Mouse (Mus musculus): ENCODE results near the gene Crcp.

The Crcp gene

DNA sequence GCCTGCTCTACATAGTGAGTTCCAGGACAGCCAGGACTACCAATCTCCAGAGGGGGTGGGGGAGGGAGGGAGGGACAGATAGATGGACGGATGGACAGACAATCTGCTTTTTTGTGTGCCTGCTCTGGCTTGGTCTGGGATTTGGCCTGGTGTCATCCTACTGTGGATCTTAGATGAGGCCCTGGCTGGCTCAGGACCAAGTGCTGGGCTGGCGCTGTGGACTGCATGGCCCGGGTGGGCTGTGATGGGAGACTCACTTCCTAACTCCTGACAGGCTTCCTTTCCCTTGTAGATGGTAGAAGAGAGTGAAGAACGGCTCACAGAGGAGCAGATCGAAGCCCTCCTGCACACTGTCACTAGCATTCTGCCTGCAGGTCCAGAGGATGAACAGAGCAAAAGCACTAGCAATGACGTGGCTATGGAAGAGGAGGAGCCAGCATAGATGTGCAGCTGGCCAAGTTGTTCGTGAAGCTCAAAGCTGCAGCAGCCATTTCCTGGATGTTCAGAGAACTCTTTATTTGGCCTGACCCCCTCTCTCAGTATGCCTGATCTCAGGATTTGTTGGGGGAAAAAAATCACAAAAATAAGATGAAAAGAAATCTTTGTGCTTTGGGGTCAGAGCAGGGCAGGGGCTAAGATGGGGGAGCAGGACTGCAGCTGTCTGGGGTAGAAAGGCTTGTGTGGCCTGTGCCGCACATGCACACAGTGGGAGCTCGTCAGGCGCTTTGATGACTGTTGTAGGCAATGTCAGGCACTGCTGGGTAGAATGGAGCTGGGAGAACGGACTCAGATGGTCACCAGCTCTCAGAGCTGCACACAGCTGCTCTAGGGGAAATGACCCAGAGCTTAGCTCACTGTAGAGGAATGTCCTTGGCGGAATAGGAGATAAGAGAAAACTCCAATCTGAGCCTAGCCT lies 30.6 kb downstream of the Crcp start:
- DNase-seq = no peak

DNA sequence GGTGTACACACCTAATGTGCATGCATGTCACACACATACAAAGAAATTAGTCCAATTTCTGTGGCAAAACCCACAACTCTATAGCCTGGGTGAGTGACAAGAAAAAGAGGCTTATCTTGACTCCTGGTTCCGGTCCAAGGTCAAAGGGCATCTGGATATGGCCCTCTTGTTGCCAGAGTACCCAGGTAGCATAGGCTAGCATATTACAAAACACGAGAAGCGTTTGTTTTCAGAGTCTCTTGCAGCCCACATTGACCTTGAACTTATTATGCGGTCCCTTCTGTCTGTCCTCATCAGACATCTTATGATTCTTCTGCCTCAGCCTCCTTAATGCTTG lies 31.2 kb downstream of the Crcp start:
- no peak for DNase-seq

DNA sequence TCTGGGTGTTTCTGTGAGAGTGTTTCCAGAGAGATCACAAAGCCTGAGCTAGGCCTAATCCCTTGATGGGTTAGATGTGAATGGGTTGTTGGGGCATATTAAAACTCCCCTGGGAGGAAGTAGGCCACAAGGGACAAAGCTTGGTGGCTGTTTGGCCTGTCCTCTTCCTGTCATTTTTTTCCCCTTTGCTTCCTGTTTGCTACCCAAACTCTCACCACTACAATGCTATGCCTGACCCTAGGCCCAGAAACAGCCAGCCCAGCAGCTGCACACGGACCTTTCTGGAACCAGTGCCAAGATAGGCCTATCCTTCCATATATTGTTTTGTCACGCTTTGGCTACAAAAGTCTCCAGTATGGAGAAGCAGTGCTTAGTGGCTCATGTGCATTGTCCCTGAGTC lies 33.0 kb downstream of the Crcp start:
- DNase-seq = no peak

DNA sequence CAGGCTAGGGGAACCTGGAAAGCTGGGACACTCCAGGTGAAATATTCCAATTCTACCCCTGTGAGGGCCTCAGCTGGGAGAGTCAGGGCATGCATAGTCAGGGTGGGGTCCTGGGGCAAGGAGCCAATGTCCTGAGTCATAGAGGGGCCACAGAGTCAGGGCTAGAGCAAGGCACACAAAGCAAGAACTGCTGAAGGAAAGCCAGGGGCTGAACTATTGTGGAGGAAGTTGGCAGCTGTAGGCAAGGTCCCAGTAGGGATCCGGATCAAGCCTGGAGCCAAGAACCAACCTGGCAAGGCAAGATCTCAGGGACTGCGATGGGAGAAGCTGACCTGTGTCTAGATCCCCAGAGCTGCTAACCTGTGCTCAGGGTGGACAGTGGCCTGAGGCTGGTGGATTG lies 34.7 kb downstream of the Crcp start:
- DNase-seq = no peak

DNA sequence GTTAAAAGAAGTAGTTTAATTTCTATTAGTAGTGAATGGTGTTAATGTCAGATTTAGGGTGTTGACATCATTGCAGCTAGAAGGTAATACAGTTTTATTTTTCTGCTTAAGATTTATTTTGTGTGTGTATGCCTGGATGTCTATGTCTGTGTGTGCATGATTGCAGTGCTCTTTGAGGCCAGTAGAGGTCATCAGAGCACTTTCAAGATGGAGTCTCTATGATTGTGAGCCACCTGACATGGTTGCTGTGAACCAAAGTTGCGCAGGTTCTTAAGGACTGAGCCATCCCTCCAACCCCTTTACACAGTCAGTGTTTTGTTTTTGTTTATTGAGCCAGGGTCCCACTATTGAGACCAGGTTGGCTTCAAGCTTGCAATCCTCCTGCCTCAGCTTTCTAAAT lies 36.5 kb downstream of the Crcp start:
- DNase-seq = no peak

DNA sequence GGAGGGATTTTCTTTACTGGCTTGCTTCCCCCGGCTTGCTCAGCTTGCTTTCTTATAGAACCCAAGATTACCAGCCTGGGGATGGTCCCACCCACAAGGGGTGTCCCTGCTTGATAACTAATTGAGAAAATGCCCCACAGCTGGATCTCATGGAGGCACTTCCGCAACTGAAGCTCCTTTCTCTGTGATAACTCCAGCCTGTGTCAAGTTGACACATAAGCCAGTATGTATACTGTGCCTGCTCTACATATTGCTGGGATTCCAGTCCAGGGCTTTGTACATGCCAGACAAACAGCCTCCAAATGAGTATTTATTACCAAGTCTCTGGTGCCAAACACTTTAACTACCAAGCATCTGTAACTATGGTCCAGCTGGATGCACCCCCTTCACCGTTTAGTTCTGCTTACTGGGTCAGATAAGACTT lies 38.8 kb downstream of the Crcp start:
- peak; percentile 47 for DNase-seq

DNA sequence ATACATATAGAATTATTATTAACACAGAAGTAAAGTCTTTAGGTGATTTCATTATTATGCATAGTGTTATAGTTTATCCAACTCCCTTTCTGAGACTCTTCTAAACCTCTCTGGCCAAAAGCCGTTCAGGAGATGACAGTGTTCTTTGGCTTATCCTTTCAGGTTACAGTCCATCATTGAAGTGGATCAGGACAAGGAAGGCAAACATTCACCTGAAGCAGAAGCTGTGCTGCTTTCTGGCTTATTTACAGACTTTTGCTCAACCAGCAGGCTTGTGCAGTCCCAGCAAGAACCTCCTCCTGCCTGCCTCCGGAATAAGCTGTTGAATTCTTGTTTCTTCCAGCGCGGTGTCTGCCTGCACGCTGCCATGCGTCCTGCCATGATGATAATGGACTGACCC lies 43.9 kb downstream of the Crcp start, which contains the start of gene Tpst1:
Gene Tpst1 (plus strand): TSS at position 301 of the 400 bp plus-strand sequence.
- DNase-seq = no peak

DNA sequence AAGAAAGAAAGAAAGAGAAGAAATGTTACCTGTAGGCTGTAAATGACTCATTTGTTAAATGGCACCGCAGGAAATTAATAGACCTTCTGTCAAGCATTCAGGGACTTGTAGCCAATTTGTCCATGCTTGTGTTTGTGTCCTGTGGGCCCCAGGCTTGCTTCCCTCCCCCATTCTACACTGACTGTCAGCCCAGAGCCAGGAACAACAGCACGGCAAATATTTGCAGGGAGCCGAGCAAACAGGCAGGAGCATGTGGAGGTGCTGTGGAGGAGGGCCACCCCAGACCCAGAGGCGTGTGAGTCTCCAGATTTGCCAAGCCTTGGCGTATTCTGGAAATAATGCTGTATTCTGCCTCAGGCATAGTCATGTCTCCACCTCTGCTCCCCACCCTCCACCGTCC lies 45.4 kb downstream of the Crcp start:
- DNase-seq = peak; percentile 40

DNA sequence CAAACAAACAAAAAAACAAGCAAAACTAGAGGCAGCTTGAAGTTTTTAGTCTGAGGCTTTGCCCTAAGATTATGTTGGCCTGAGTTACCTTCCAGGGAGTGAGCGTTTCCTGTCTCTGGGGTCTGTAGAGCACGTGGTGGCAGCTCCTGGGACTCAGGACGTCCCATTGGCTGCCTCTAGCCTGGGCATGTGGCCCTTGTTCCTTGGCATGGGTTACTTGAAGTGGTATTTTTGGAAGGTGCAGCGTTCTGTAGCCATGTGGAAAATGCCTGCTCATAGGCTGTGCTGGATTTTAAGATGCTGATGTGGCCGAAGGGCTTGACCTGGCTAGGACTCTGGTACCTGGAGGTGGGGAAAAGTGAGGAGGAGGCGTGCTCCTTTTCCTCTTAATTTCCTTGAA lies 47.3 kb downstream of the Crcp start:
- DNase-seq = no peak

DNA sequence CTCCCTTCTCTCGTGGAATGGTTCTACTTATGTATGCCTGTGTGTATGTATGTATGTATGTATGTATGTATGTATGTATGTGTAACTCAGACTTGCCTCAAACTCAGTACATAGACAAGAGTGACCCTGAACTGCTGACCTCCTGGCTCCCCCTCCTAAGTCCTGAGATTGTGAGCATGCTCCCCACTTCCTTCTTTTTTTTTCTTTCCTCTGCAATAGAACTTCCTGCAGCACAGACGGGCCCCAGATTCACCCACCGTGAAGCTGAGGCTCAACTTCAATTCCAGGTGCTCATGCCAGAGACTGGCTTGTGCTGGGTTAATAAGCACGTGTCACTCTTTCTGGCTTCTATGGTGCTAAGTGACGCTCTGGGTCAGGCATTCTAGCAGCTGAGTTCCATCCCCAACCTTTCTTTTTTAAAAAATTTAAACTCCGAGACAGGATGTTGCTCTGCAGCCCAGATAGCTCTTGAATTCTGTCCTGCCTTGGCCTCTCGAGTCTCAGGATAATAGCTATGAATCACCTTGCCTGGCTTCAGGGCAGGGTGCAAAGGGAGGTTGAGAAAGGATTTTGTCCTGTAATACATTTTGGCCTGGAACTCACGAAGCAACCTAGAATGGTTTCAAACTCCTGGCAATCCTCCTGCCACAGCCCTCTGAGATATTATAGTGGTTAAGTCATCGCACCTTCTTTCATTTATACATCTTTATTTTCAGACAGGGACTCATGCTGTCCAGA lies 49.2 kb downstream of the Crcp start:
- DNase-seq = no peak

DNA sequence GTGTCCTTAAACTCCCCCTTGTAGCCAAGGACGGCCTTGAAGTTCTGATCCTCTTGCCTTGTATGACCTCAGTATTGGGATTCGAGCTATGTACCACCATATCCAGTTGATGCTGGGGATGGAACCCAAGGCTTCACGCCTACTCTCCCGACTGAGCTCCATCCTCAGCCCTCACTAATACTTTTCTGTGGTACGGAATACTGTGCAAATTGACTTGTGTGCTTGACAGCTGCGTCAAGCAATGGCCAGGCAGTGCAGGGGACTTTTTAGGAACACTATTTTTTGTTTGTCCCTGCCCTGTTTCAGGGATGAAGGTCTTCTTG lies 49.7 kb downstream of the Crcp start:
- no peak for DNase-seq

DNA sequence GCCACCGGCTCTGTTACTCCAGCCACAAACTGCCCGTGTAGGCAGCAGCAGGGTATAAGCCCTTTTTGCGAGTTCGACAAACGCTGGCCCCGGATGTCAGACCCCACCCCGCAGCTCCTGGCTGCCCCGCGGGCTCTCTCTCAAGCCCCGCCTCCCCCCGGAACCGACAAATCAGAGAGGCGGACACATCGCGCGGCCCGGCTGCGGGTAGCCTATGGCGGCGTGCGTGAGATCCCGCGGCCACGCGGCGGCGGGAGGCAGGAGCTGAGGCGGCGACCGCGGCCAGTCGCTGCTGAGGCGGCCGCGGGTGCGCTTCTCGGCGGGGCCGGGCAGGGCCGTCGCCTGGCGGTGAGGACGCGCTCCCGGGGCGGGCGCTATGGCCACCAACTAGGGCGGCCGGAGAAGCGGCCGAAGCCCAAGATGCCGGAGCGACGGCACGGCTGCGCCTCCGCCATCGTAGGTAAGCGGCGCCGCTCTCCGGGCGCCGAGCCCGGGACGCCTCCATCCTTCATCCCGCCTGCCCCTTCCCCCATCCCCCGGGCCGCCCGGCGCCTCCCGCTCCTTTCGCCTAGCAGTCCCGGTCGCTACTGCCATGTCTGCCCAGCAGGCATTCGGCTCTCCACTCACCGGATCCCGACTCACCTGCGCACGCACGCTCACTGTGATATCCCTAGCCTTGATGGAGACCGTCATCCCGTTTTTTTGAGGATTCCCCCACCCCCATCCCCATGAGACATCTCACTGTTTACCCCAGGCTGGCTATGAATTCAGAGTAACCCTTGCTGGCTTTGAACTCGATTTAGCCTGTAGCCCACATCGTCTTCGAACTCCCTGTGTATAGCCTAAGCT lies 50.3 kb downstream of the Crcp start:
- peak; percentile 94 for DNase-seq

DNA sequence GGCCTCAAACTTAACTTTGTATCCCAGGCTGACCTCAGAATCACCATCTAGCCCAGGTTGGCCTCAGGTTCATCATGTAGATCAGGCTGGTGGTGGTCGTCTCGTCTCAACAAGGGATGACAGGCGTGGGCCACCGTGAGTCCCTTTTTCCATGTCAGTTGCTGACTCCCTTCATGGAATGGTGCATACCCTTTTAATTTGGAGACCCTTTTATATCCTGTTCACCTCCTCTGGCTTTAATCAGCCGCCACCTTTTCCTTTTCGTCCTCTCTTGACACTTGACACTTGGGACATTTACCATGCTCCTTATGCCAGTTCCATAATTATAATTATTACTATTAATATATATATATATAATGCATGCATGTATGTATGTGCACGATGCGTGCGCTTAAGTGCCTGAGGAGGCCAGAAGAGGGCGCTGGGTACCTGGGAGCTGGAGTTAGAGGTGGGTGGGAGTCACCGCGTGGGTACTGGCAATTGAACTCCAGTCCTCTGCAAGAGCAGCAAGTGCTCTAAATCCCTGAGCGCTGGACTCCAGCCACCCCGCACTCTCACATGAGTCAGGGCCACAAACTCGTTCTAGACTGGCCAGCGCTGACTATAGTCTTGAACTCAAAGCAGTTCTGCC lies 51.1 kb downstream of the Crcp start:
- peak; percentile 50 for DNase-seq

DNA sequence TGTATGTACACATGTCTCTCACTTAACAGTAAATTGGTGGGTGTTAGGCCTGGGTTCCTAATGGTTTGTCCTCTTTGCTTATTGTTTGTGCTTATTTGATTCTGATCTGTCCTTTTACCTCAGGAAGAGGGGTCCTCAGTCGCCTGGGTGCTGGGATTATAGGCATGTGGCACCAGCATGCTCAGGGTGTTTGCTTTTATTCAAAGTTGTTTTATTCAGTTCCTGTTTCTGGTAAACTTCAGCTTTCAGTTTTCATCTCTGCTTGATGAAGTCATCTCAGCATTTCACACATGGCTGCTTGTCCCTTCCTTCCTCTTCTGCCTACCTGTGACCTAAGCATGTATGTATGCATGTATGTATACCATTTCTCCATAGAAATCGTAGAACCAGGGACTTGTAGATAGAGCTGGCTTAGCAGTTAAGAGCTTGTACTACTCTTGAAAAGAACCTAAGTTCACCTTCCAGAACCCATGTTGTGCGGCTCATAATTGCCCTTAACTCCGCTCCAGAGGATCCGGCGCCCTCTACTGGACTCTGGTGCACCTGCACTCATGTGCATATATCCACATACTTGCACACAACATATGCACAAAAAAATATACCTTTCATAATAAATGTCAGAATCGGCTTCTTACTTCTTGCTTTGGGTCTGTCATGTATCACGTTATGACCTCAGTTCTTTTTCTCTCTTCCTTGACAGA lies 52.2 kb downstream of the Crcp start:
- peak; percentile 33 for DNase-seq

DNA sequence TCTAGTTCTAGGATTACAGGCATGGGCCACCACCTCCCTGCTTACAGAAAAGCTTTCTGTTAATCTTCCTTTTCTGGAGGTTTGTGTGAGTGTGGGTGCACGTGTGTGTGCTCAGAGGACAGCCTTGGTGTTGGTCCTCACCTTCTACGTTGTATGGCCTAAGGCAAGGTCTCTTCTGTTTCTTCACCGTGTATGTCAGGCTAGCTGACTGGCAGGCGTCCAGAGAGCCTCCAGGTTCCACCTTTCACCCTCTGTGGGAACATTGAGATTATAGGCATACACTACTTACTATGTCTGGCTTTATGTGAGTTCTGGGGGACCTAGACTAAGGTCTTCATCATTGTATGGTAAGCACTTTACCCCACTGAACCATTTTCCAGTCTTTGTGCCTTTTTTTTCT lies 53.3 kb downstream of the Crcp start:
- no peak for DNase-seq

DNA sequence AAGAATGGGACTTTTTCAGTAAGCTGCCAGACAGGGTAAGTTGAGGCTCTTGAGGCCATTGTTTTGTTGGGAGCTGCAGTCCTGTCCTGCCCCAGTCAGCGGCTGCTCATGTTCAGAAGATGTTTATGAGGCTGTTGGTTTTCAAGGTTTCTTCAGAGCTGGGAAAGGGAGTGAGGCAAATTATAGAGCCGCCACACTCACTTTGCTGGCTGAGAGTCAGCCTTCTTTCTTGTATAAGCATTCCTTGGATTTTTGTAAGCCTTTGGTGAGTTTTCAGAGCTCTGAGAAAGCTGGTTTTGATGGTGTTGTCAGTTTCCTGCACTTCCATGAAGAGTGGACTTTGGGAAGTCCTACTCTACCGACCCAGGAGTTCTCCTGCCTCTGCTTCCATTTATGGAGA lies 55.2 kb downstream of the Crcp start:
- no peak for DNase-seq

DNA sequence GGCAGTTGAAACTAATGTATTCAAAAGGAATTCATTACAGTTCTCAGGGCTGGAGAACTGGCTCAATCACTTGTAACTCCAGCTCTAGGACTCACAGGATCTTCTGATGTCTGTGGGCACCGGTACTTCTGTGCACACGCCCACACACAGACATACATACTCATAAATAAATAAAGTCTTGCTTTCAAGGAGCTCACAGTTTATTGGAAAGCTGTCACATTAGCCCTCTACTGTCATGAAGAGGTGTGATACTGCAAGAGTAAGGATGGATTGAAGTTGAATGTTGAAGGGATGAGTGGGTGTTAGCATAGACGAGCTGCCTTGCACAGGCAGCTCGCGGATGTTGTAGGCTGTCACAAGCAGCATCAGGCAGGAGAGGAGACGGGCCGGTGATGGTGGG lies 58.9 kb downstream of the Crcp start:
- DNase-seq = no peak

DNA sequence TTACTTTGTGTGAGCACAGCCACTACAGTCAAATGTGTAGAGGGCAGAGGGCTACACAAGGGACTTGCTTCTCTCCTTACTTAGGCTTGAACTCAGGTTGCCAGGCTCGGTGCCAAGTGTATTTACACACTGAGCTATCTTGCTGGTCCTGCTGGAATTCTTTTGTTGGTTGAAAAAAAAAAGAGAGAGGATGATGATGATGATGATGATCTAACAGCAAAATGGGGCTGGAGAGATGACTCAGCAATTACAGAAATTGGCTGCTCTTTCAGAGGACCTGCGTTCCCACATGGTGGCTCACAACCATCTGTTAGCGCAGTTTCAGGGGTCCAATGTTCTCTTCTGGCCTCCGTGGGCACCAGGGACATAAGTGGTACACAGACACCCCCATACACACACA lies 59.5 kb downstream of the Crcp start:
- no peak for DNase-seq

DNA sequence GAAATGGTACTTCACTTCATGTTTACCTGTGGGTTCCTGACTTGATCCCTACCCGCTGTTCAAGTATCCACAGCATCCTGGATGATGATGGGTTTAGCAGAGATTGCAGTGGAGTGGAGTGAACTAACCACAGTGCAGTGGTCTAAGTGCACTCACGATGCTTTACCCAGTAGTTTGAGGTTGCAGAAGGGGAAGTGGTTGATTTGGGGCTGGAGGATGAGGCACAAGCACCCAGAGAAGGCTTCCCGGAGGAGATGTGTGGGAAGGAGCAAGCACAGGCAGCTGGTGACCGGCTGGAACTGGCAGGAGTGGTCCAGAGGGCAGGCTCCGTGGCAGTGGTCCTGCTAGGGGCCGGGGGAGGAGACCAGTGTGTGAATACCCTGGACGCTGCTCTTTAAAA lies 60.1 kb downstream of the Crcp start:
- DNase-seq = no peak

DNA sequence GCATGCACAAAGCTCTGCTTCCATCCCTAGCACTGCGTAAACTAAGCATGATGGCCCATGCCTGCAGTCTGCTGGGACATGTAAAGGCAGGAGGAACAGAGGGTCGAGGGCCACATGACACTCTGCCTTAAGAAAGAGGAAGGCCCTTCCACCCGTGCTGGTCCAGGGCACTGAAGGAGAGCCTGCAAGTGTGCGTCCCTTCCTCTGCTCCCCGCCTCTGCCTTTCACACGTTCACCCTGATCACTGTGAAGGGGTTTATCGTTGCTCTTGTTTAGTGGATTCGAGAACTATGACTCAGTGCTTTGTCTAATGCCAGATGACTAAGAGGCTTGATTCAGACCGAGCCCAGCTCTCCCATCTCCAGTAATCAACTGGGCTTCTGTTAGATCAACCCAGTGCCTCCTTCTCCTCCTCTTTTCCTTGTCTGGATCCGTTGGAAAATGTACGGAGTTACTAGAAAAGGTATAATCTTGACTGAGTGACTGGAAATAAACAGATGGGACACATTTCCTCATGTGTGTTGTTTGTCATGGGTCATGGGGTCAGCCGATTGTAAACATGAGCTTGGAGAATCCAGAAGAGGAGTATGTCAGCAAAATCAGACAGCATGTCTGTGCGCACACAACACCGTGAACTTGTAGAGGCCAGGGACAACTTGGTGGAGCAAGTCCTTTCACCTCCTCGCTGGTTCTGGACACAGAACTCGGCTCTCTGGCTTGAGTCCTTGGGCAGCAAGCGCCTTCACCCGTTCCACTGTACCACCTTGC lies 60.7 kb downstream of the Crcp start:
- DNase-seq = no peak

DNA sequence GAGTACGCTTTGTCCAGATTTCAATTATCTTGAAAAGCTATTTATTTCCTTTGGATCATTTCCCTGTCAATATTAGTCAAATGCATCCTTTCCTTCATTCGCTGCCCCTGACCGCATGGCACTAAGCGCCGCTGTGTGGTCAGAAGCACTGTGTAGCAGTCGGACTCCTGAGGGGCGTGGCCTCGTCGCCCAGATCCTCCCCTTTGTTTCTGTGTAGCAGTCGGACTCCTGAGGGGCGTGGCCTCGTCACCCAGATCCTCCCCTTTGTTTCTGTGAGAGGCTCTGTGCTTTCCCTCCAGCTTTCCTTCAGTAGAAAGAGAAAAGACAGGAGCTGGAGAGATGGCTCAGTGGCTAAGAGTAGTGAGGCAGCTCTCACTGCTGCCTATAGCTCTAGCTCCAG lies 67.7 kb downstream of the Crcp start:
- DNase-seq = peak; percentile 72

DNA sequence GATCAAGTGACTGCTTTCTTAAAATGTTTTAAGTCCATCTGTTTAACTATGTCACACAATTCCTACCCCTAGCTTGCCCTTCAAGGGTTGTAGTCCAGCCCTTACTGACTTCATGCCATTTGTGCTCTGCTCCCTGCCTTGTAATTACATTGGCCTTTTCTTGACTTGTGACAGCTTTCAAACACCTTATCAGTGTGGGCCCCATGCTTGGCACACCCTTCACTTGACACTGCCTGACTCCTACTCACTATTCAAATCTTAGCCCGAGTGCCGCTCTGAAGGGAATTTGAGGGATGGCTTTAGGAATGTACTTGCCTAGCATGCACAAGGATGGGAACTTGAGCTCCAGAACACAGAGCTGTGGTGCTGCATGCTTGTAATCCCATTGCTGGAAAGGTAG lies 68.7 kb downstream of the Crcp start:
- peak; percentile 61 for DNase-seq
